Mouse (Mus musculus) common myeloid progenitor, adult 5-6 weeks (primary cell): ENCODE data around the gene Wnt7a. TPM values are rescaled to one million over a fixed set of nuclear protein-coding genes. Genes with fewer than 3 reads are reported as not detected.

Experiments
- ATAC-seq: replicated peaks from 2 replicates; pipeline ENCODE4 v1.8.0; 2016; ENCODE audit warnings: low read depth, mild to moderate bottlenecking, moderate TSS enrichment, inconsistent platforms; ENCODE audit not compliant: poor library complexity, severe bottlenecking
- total RNA-seq: library from RNA; stranded (forward); fragments of 200-1000, 187-1606 nt; gene quantifications from 2 replicates; pipeline ENCODE4 v1.2.3, GENCODE M21; 2017

Wnt7a gene
- total RNA-seq, 1 experiment from 2014 or later: not detected

- no peak for ATAC-seq
These were observed 63.4 kb downstream of the Wnt7a start for GRCm38 (mm10) chr6:91347721-91348120.

- ATAC-seq: no peak
These were observed 64.3 kb downstream of the Wnt7a start for GRCm38 (mm10) chr6:91346906-91347156.

GRCm38 (mm10) chr6:91346071-91346905, 64.9 kb downstream of the Wnt7a start:
- no peak for ATAC-seq

- no peak for ATAC-seq
These were observed 66.1 kb downstream of the Wnt7a start for GRCm38 (mm10) chr6:91345091-91345490.

- ATAC-seq: no peak
These were observed 71.4 kb downstream of the Wnt7a start for GRCm38 (mm10) chr6:91339612-91340246.

- ATAC-seq: no peak
These were observed 75.7 kb downstream of the Wnt7a start for GRCm38 (mm10) chr6:91335470-91335869.

- ATAC-seq: no peak
These were observed 79.3 kb downstream of the Wnt7a start for GRCm38 (mm10) chr6:91331886-91332285.

- ATAC-seq: no peak
These were observed 85.6 kb downstream of the Wnt7a start for GRCm38 (mm10) chr6:91325556-91325955.

- no peak for ATAC-seq
These were observed 86.4 kb downstream of the Wnt7a start for GRCm38 (mm10) chr6:91324752-91325151.

GRCm38 (mm10) chr6:91322001-91322772, 89.0 kb downstream of the Wnt7a start:
- ATAC-seq: no peak

Other genes starting within 250 kb of the Wnt7a start
- gene Fbln2, start 198.9 kb downstream of the Wnt7a start, total RNA-seq: not detected in 2 replicates
- 15.3 and 20.3 TPM in 2 replicates for gene Chchd4, start 62.2 kb upstream of the Wnt7a start, total RNA-seq
- 46.2 and 51.9 TPM in 2 replicates for gene Tmem43, start 62.3 kb upstream of the Wnt7a start, total RNA-seq
- 79.1 and 83.1 TPM in 2 replicates for gene Xpc, start 104.5 kb upstream of the Wnt7a start, total RNA-seq
- 371 and 506 TPM in 2 replicates for gene Lsm3, start 104.6 kb upstream of the Wnt7a start, total RNA-seq